Mouse (Mus musculus) embryonic facial prominence, embryonic 10.5 days (tissue): ENCODE data around the gene Rps10. TPM values are rescaled to one million over a fixed set of nuclear protein-coding genes. Genes with fewer than 3 reads are reported as not detected.

ENCODE experiments used
- DNase-seq: peaks from one replicate; pipeline ENCODE4 v3.0.0-alpha.2; 2017; ENCODE audit warnings: low spot score
- H3K27ac ChIP-seq: fragments of 300-500 bp; sonication (generic); replicated peaks from 2 replicates; pipeline ENCODE4 v1.5.1; 2016; ENCODE audit warnings: mild to moderate bottlenecking
- H3K27me3 ChIP-seq: fragments of 300-500 bp; sonication (generic); replicated peaks from 2 replicates; pipeline ENCODE4 v1.6.1; 2016; ENCODE audit warnings: low read depth, mild to moderate bottlenecking; ENCODE audit not compliant: poor library complexity, severe bottlenecking
- H3K36me3 ChIP-seq: fragments of 300-500 bp; sonication (generic); replicated peaks from 2 replicates; pipeline ENCODE4 v1.6.1; 2016; ENCODE audit warnings: mild to moderate bottlenecking, moderate library complexity
- H3K4me1 ChIP-seq: fragments of 300-500 bp; sonication (generic); 2 replicates; pipeline ENCODE4 v1.6.1; 2016
- H3K4me3 ChIP-seq: fragments of 300-500 bp; sonication (generic); 2 replicates; pipeline ENCODE4 v1.5.1; 2016; ENCODE audit warnings: mild to moderate bottlenecking, moderate library complexity
- H3K9me3 ChIP-seq: fragments of 300-500 bp; sonication (generic); 2 replicates; pipeline ENCODE4 v1.6.1; 2016; ENCODE audit warnings: mild to moderate bottlenecking
- whole genome bisulfite sequencing: fragments of 180-500 bp; shearing (Covaris S2); methylation state at CpG from one replicate; pipeline ENCODE4 v1.1.7; 2016; 5-methylcytosine and 5-hydroxymethylcytosine counted together
- polyA plus RNA-seq: library from polyadenylated mRNA; unstranded; fragments of >200 nt; fragmentation: Nextera tagmentation; extraction: Ambion mirVana; gene quantifications from 2 replicates; pipeline ENCODE4 v1.2.1, GENCODE M21; 2016

Gene Rps10
- polyA plus RNA-seq, 1 experiment from 2014 or later: 906 TPM

DNA sequence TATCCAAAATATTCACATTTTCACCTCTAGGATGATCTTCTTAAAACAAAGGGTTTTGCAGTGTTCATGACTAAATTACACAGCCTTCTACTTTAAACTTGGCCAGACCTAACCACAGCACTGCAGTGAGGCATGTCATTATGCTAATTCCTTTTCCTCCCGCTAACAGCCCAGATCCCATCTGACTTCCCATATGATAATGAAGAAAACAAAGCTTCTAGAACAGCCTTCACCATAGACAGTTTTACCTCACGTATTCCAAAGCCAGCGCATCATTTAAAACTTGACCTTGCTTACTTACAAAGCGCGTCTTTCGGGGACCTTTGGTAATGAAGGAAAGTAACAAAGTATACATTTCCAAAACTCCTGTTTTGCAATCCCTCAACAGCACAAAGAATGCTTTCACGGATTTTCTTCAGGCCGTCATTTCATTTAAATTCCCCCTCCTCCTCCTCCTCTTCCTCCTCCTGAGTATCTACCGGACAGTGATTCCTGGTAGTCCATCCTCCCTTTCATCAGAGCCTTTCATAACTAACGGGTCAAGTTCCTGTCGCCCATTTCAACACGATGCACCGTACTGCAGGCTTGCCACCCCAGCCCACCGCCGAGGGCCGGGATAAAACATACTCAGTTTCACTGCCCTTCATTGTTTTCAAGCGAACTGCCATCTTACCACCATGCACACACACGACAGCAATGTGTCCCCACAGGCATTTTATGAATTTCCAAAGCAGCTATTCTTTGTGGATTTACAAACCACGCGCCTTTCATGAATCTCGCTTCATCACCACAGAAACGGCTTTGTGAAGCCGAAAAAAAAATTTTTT is 14.6 kb downstream of the Rps10 start:
- DNase-seq: peak; percentile 58
- peak overlapping the region; percentile 100 for H3K27ac ChIP-seq
- 3% methylated on average over 23 of the region's 23 CpGs for WGBS
- no peaks in the 10 kb centered on the region for H3K27me3 ChIP-seq
- peaks cover 50% of the 10 kb centered on the region for H3K4me1 ChIP-seq
- H3K36me3 ChIP-seq: peaks cover 33% of the 10 kb centered on the region
- peak overlapping the region; percentile 98 for H3K4me3 ChIP-seq
- peaks cover 16% of the 10 kb centered on the region for H3K9me3 ChIP-seq

GRCm38 (mm10) chr17:27621161-27621560 is 15.3 kb downstream of the Rps10 start:
- Histone ChIP-seq H3K27ac (peak overlapping the region; percentile 11; the same call in 1 of the 2 replicates), H3K4me1 (peaks cover 44% of the 10 kb centered on the region), H3K9me3 (peaks cover 22% of the 10 kb centered on the region), H3K4me3 (peak overlapping the region; percentile 98), H3K27me3 (no peaks in the 10 kb centered on the region), H3K36me3 (peaks cover 41% of the 10 kb centered on the region)
- 54% methylated on average over 8 of the region's 8 CpGs for WGBS
- no peak for DNase-seq

GRCm38 (mm10) chr17:27615388-27615787 is 21.1 kb downstream of the Rps10 start:
- H3K4me3 ChIP-seq: no peak overlapping the region
- whole genome bisulfite sequencing: 76% methylated on average over 7 of the region's 7 CpGs
- peaks cover 22% of the 10 kb centered on the region for H3K9me3 ChIP-seq
- no peak overlapping the region for H3K27ac ChIP-seq
- H3K4me1 ChIP-seq: peaks cover 36% of the 10 kb centered on the region
- peaks cover 76% of the 10 kb centered on the region for H3K36me3 ChIP-seq
- DNase-seq: no peak
- no peaks in the 10 kb centered on the region for H3K27me3 ChIP-seq

DNA sequence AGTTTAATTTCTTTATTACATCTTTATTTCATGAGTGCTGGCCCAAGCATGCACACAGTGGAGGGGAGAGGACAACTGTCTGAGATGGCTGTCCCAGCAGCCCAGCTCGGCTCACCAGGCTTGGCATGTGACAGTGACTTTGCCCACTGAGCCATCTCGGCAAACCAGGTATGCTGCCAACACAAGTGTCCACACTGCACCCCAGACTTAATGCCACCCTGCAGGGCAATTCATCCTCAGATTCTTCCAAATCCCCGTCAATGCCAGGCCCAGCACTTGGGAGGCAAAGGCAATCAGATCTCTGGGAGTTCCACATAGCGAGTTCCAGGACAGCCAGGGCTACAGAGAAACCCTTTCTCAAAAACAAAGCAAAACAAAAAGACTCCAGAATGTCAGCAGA is 23.5 kb downstream of the Rps10 start:
- H3K36me3 ChIP-seq: peaks cover 75% of the 10 kb centered on the region
- WGBS: 86% methylated on average over 4 of the region's 4 CpGs
- no peak overlapping the region for H3K4me3 ChIP-seq
- H3K9me3 ChIP-seq: peaks cover 16% of the 10 kb centered on the region
- no peak overlapping the region for H3K27ac ChIP-seq
- no peak for DNase-seq
- H3K27me3 ChIP-seq: no peaks in the 10 kb centered on the region
- H3K4me1 ChIP-seq: peaks cover 27% of the 10 kb centered on the region

DNA sequence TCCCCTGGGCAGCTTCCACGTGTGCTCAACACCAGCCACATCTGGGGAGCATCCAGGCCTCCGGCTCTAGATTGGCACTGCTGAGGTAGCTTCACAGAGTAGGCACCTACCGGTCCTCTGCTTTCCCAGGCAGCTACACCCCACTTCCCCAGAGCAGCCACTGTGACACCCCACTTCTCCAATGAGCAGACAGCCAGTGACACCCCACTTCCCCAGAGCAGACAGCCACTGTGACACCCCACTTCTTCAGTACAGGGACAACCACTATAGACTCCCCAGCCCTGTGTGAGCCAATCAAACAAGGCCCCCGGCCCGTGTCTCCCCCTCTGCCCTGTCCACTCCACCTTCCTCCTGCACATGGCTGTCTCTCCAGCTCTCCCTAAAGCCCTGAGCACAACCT is 24.5 kb downstream of the Rps10 start:
- Histone ChIP-seq H3K27ac (no peak overlapping the region), H3K4me1 (peaks cover 27% of the 10 kb centered on the region), H3K4me3 (no peak overlapping the region), H3K27me3 (no peaks in the 10 kb centered on the region), H3K9me3 (peaks cover 6% of the 10 kb centered on the region; the same call in 1 of the 2 replicates), H3K36me3 (peaks cover 73% of the 10 kb centered on the region)
- DNase-seq: no peak
- whole genome bisulfite sequencing: 84% methylated on average over 5 of the region's 5 CpGs

- Histone ChIP-seq H3K4me1 (peaks cover 27% of the 10 kb centered on the region), H3K4me3 (no peak overlapping the region), H3K36me3 (peaks cover 68% of the 10 kb centered on the region), H3K9me3 (peaks cover 1% of the 10 kb centered on the region; the same call in 1 of the 2 replicates), H3K27me3 (no peaks in the 10 kb centered on the region), H3K27ac (no peak overlapping the region)
- no peak for DNase-seq
- WGBS: 74% methylated on average over 3 of the region's 3 CpGs
Measured at GRCm38 (mm10) chr17:27611519-27611884, 25.0 kb downstream of the Rps10 start.

- 89% methylated on average over 10 of the region's 10 CpGs for WGBS
- no peaks in the 10 kb centered on the region for H3K9me3 ChIP-seq
- H3K27ac ChIP-seq: no peak overlapping the region
- peaks cover 27% of the 10 kb centered on the region for H3K4me1 ChIP-seq
- peaks cover 67% of the 10 kb centered on the region for H3K36me3 ChIP-seq
- H3K27me3 ChIP-seq: no peaks in the 10 kb centered on the region
- no peak for DNase-seq
- no peak overlapping the region for H3K4me3 ChIP-seq
Measured at GRCm38 (mm10) chr17:27610679-27611518, 25.6 kb downstream of the Rps10 start.

- Histone ChIP-seq H3K4me1 (peaks cover 15% of the 10 kb centered on the region), H3K9me3 (no peaks in the 10 kb centered on the region), H3K4me3 (no peak overlapping the region), H3K36me3 (peaks cover 63% of the 10 kb centered on the region), H3K27me3 (no peaks in the 10 kb centered on the region), H3K27ac (no peak overlapping the region)
- no peak for DNase-seq
- WGBS: 91% methylated on average over 7 of the region's 7 CpGs
Measured at GRCm38 (mm10) chr17:27609576-27609975, 26.9 kb downstream of the Rps10 start.

GRCm38 (mm10) chr17:27603522-27604234 is 32.8 kb downstream of the Rps10 start:
- Histone ChIP-seq H3K36me3 (peaks cover 36% of the 10 kb centered on the region), H3K9me3 (no peaks in the 10 kb centered on the region), H3K4me1 (peaks cover 23% of the 10 kb centered on the region), H3K27me3 (no peaks in the 10 kb centered on the region), H3K27ac (no peak overlapping the region), H3K4me3 (no peak overlapping the region)
- DNase-seq: no peak
- 89% methylated on average over 21 of the region's 21 CpGs for WGBS

GRCm38 (mm10) chr17:27603036-27603435 is 33.4 kb downstream of the Rps10 start:
- H3K36me3 ChIP-seq: peaks cover 30% of the 10 kb centered on the region
- 90% methylated on average over 2 of the region's 2 CpGs for WGBS
- no peak for DNase-seq
- no peak overlapping the region for H3K4me3 ChIP-seq
- peaks cover 28% of the 10 kb centered on the region for H3K4me1 ChIP-seq
- no peak overlapping the region for H3K27ac ChIP-seq
- no peaks in the 10 kb centered on the region for H3K27me3 ChIP-seq
- no peaks in the 10 kb centered on the region for H3K9me3 ChIP-seq

DNA sequence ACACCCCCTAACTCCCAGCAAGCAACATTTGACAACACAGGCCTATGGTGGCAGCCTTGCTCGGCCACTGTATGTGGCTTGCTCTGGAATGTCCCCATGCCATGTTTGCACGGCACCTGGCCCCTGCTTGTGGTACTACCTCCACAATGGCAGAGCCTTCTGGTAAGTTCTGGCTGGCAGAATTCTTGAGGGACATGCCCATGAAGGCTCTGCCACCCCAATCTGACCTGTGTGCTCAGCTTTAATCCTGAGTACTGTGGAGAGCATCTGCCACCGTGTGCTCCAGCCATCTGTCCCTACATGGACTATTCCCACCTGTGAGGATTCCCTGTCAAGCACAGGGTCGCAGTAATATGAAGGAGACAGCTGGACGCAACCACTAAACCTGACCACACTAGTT is 35.6 kb downstream of the Rps10 start:
- DNase-seq: no peak
- no peak overlapping the region for H3K4me3 ChIP-seq
- H3K4me1 ChIP-seq: peaks cover 42% of the 10 kb centered on the region
- no peaks in the 10 kb centered on the region for H3K27me3 ChIP-seq
- 81% methylated on average over 5 of the region's 5 CpGs for WGBS
- H3K36me3 ChIP-seq: peaks cover 34% of the 10 kb centered on the region
- H3K27ac ChIP-seq: no peak overlapping the region
- H3K9me3 ChIP-seq: no peaks in the 10 kb centered on the region

DNA sequence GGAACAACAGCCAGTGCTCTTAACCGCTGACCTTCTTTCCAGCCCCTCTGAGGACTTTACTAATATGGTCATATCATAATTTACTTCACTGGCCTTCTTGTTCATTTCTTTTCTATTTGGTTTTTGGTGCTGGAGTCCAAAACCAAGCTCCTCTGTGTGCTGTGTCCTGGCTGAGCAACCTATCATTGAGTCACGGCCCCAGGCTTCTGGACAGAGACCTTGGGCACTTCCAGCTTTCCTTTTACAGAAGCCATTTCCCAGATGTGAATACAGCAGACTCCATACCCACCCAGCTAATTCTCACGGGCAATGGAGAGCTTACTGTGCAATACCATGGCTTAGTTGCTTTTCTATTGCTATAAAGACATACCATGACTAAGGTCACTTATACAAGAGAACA is 36.2 kb downstream of the Rps10 start:
- Histone ChIP-seq H3K27me3 (no peaks in the 10 kb centered on the region), H3K4me3 (no peak overlapping the region), H3K4me1 (peaks cover 45% of the 10 kb centered on the region), H3K27ac (no peak overlapping the region), H3K36me3 (peaks cover 38% of the 10 kb centered on the region), H3K9me3 (no peaks in the 10 kb centered on the region)
- no peak for DNase-seq
- WGBS: 87% methylated on average over 3 of the region's 3 CpGs
